Mouse (Mus musculus): ENCODE data around the gene Mgat3. TPM values are rescaled to one million over a fixed set of nuclear protein-coding genes. Genes with fewer than 3 reads are reported as not detected.

Gene Mgat3
- total and polyA plus RNA-seq, 3 experiments, result not detected

DNA sequence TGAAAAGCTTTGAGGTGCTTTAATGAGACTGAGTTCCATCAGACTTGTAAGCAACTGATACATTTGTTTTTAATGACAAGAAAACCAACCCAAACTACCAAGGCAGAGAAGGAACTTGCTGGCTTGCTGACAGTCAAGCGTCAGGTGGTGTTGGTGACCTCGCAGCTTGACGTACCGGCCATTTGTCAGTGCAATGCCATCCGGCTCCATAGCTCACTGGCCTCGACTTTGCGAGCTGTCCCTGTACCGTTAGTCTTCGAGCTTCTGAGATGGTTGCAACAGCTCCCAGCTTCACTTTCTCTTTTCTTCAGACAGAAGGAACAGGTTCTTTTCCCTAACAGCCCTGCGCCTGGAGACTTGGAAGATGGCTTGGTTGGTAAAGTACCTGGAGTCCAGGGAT is 44.0 kb downstream of the Mgat3 start:
- H3K27me3 ChIP-seq (ENCODE audit: control insufficient read depth in 1 of 2, insufficient read depth in 2 of 2, low read length in 2 of 2), result no peaks in the 10 kb centered on the region; a peak in 2 of 4 replicates
- TF ChIP-seq ZMIZ1 (IDR thresholded peaks at IDR 0.05; ENCODE audit: low read depth, low read length) (no peak), MEF2A (IDR thresholded peaks at IDR 0.05; ENCODE audit: extremely low read depth, insufficient replicate concordance, low read depth, low read length, poor library complexity, severe bottlenecking) (no peak), ETS1 (IDR thresholded peaks at IDR 0.05; ENCODE audit: low read depth, low read length) (no peak), EP300 (IDR thresholded peaks at IDR 0.05; ENCODE audit: low read depth in 1 of 2, low read length in 2 of 2) (no peak), ZKSCAN1 (IDR thresholded peaks at IDR 0.05; ENCODE audit: low read depth, low read length) (no peak), HCFC1 (IDR thresholded peaks at IDR 0.05; ENCODE audit: low read depth, low read length) (no peak), MAX (IDR thresholded peaks at IDR 0.05; ENCODE audit: low read length) (no peak), POLR2AphosphoS2 (IDR thresholded peaks at IDR 0.05; ENCODE audit: low read length) (no peak), KAT2A (conservative IDR thresholded peaks at IDR 0.05; ENCODE audit: low read depth, low read length) (no peak), RAD21 (IDR thresholded peaks at IDR 0.05; ENCODE audit: low read depth, low read length) (no peak), MAZ (IDR thresholded peaks at IDR 0.05; ENCODE audit: low read depth, low read length) (no peak), USF1 (IDR thresholded peaks at IDR 0.05; ENCODE audit: low read depth, low read length) (no peak), GATA1 (IDR thresholded peaks at IDR 0.05; ENCODE audit: low read depth, low read length) (no peak), ZC3H11A (IDR thresholded peaks at IDR 0.05; ENCODE audit: low read depth, low read length) (no peak), SMC3 (IDR thresholded peaks at IDR 0.05; ENCODE audit: low read depth, low read length) (no peak), CHD2 (IDR thresholded peaks at IDR 0.05; ENCODE audit: low read length) (no peak)
- no peaks in the 10 kb centered on the region for H3K36me3 ChIP-seq (ENCODE audit: control insufficient read depth in 1 of 2, insufficient read depth in 2 of 2, low read length in 2 of 2)
- no peak overlapping the region for H3K4me3 ChIP-seq (ENCODE audit: control insufficient read depth in 1 of 2, insufficient read depth in 1 of 2, low read depth in 2 of 2, low read length in 2 of 2)
- H3K9ac ChIP-seq (ENCODE audit: control insufficient read depth, low read depth, low read length, poor library complexity, severe bottlenecking), result no peak overlapping the region
- H3K79me2 ChIP-seq (ENCODE audit: control insufficient read depth, insufficient read depth, low read length, poor library complexity), result no peaks in the 10 kb centered on the region
- no peaks in the 10 kb centered on the region for H3K9me3 ChIP-seq (replicated peaks; ENCODE audit: insufficient read depth, low read length)
- 0 out of 4 replicates have a peak, but pooled peaks cover 0 to 6% of the 10 kb centered on the region in 2 experiments for H3K4me1 ChIP-seq (ENCODE audit: control insufficient read depth in 1 of 2, insufficient read depth in 2 of 2, low read length in 2 of 2)
- no peak overlapping the region for H3K27ac ChIP-seq (ENCODE audit: control insufficient read depth, low read depth, low read length)
- DNase-seq (ENCODE audit: low read depth, low spot score), result no peak

DNA sequence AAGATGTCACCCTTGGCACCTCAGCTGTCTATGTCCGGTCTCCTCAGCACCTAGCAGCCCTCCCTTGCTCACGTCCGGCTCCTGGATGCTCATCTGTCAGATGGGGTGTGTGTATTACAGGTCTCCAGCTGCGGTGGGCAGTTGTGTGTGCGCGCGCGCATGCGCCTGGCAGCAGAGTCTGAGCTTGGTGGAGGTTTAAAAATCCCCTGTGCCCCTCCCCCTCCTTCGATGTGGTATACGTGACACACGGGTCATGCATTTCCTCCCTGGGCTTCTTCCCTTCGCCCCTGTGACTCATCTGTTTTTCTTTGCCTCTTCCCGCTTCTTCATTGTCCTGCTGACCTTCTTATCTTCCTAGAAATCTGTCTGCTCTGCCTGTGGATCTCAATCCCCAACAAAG is 45.7 kb downstream of the Mgat3 start:
- Histone ChIP-seq H3K9me3 (replicated peaks; ENCODE audit: insufficient read depth, low read length) (no peaks in the 10 kb centered on the region), H3K4me1 (ENCODE audit: control insufficient read depth in 1 of 2, insufficient read depth in 2 of 2, low read length in 2 of 2) (0 out of 4 replicates have a peak, but pooled peaks cover 0 to 6% of the 10 kb centered on the region in 2 experiments), H3K4me3 (ENCODE audit: control insufficient read depth in 1 of 2, insufficient read depth in 1 of 2, low read depth in 2 of 2, low read length in 2 of 2) (no peak overlapping the region), H3K9ac (ENCODE audit: control insufficient read depth, low read depth, low read length, poor library complexity, severe bottlenecking) (no peak overlapping the region), H3K27me3 (ENCODE audit: control insufficient read depth in 1 of 2, insufficient read depth in 2 of 2, low read length in 2 of 2) (peaks cover 0 to 1% of the 10 kb centered on the region in 2 experiments; a peak in 2 of 4 replicates), H3K27ac (ENCODE audit: control insufficient read depth, low read depth, low read length) (no peak overlapping the region), H3K79me2 (ENCODE audit: control insufficient read depth, insufficient read depth, low read length, poor library complexity) (no peaks in the 10 kb centered on the region), H3K36me3 (ENCODE audit: control insufficient read depth in 1 of 2, insufficient read depth in 2 of 2, low read length in 2 of 2) (no peaks in the 10 kb centered on the region)
- peak; percentile 22 for DNase-seq (ENCODE audit: low read depth, low spot score)
- no peak for TF ChIP-seq UBTF (IDR thresholded peaks at IDR 0.05; ENCODE audit: borderline replicate concordance, insufficient read depth, low read depth, low read length)
